Mouse (Mus musculus) left cerebral cortex, postnatal 36 days (tissue): ENCODE data around the gene Sc5d. TPM values are rescaled to one million over a fixed set of nuclear protein-coding genes. Genes with fewer than 3 reads are reported as not detected.

ENCODE experiments used
- DNase-seq, 2 experiments: peaks; one replicate each; pipeline ENCODE4 v3.0.0; 2021 to 2022; ENCODE audit warnings: low spot score in 2 of 2, mixed read lengths in 1 of 2
- intact Hi-C: fragments of 180-260 bp; cut with DNase I; formaldehyde crosslinking; loops from one replicate; pipeline ENCODE4 v1.15.1; 2025
- total RNA-seq, 2 experiments: library from RNA; stranded (reverse); gene quantifications; 2 replicates each; pipeline ENCODE4 v1.2.3; 2021

Sc5d gene
- total RNA-seq: 10 to 100 TPM; 54.7 to 56.5 TPM

DNA sequence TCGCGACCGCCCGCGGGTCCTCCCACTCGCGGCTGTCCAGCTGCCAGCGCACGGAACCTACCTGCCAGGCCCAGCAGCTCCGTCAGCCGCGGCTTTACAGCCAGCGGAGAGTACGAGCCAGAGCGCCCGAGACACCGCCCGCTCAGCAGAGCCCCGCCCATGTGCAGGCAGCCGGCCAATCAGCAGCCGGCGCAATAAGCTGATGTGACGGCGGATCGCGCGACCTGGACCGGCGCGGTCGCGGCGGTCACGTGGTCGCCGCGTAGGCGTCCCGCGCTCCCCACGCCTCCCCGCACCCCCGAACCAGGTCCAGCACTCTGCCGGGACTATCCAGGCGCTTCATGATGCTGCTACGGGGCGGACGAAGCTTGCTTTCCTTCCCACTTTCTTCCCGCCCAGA lies at the start of gene Sc5d:
Gene Sc5d (minus strand): TSS at position 112 of the 400 bp plus-strand sequence.
- intact Hi-C loops: no loop called here
- peak; percentile 92 to 95 for DNase-seq

DNA sequence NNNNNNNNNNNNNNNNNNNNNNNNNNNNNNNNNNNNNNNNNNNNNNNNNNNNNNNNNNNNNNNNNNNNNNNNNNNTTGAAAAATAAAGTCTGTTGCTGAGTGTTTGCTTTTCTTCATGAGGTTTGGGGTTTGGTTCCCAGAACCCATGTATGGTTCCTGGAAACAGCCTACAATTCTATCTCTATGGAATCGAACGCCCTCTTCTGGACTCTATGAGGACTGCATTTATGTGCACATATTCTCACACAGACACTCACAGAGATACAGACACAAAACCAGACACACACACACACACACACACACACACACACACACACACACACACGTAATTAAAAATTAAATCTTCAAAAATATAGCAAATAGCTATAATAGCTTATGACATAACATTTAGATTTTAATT lies 47.3 kb upstream of the Sc5d start:
- intact Hi-C loops: no loop called here
- no peak for DNase-seq

DNA sequence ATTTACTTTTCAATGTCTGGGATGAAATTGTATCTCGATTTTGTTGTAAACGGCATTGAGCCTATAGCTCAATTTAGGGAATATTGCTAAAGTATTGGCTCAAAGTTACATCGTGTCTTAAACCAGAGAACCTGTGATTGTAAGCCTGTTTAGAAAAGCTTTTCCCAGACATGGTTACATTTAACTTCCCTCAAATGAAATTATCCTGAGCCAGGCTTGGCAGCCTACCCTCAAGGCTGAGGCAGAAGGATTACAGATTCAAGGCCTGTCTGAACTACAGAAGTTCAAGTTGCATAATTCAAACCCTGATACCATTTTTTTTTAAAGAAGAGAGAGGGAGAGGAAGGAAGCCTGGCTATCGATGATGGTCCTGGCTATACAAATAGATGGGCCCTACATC lies 39.8 kb upstream of the Sc5d start:
- no peak for DNase-seq
- intact Hi-C loops: no loop called here

DNA sequence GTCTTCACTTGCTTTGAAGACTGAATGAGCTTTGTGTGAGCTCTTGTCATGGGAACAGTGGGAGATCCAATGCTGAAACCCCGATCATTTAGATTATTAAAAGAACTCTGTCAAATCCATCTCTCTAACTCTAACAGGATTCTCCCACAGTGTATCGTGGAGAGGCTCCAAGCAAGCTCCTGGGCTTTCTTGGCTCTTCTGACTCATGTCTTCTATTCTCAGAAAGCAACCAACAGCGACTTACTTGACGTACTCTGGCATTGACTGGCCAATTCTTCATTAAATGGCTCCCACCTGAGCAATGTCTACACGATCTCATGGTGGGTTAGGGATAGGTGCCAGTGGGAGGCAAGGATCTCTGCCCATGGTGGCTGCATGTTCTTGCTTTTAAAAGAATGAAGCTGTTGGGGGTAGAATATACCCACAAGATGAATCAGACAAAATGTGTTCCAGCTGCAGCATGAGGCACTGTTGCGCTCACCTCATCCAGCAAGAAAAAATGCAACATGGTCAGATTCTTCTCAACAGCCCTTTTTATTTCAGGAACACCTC lies 37.1 kb upstream of the Sc5d start:
- intact Hi-C loops: no loop called here
- no peak for DNase-seq

DNA sequence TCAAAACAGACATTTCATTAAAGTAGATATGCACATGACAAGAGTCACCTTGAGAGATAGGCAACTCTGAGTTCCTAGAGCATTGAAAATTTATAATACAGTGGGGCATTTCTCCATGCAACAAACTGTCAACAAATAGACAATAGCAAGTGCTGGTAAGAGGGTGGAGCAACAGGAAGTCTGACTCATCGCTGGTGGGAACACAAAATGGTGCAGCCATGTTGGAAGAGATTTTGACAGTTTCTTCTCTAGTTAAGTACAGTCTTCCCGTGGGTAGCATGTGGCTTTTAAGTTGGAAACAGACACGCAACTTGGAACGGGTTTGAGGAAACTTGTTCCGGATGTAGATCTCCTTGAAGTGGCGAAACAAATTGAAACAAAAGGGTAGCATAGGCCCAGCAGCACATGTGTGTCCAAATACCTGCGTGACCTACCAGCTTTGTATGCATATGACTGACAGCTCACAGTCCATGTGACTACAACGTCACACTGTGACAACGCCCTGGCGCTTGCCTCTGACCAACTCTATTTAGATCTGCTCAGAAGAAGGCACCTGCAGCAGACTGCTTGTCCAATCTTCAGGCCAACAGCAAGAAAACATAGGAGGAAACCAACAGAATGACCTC lies 32.4 kb upstream of the Sc5d start:
- no peak for DNase-seq
- intact Hi-C loops: no loop called here

DNA sequence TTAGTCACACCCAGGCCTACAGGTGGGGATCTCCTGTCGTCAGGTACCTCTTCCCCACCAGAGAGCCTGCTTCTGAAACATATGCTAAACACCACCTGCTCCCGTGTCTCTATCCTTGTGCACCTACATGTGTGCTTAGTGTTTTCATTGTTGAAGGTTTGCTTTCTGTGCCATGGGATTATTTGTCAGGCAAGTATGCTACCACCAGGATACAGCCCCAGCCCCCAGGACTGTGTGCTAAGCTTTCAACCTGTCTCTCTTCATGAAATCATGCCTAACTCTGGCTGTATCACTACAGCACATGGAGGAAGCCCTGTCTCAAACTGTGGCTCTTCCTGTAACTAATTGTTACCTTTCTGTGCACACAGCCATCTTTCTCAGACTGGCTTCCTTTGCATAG lies 30.1 kb upstream of the Sc5d start:
- DNase-seq: no peak

DNA sequence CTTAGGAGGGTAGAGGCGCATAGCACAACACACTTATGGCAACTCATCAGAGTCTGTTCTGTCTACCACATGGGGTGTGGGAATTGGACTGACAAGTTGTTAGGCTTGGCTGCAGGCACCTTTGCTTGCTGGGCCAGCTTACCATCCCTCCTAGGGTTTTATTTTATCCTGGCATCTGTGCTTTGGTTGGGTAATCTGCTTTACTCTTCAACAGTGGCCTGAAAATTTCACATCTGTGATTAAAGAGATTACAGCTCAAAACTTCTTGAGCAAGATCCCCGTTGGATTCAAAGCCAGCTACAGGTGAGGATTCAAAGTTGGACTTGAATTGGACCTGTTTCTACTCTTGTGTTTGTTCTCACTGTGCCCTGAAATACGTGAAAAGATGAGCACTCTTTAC lies 29.5 kb upstream of the Sc5d start:
- intact Hi-C loops: no loop called here
- DNase-seq: no peak

More for the DNA sequence above, 30.1 kb upstream of the Sc5d start:
- intact Hi-C loops: no loop called here

DNA sequence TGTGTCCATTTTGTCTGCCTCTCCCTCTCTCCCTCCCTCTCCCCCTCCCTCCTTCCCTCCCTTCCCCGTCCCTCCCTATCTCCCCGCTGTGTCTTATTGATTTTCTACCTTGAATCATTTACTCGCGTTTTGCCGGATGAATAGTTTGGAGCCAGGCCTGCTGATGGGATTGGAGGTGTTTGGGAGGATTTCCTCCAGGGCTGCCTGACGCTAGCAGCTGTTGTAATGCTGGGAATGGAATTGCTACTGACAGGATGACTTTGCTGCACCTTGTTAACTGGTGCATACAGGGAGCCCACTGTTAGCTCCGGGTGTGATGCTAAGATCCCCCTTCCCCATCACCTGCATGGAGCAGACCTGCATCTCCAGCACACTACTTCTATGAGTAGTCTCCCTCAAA lies 29.0 kb upstream of the Sc5d start:
- intact Hi-C loops: no loop called here
- no peak for DNase-seq

DNA sequence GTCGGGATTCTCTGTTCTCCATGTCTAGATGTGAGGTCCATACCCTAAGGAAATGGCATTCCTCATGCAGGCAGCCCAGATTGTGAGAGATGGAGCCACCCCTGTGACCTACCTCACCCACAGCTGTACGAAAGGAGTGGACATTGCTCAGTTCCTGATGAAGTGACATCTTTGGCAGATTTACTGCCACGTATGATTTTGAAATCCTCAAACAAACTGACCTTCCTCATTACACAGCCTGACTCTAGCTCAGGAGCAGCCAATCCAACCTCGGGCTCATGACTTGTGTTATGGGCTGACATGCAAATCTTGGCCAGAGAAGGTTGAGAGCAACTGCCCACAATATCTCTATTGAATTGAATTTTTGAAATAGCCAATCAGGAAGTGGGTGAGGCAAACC lies 15.6 kb upstream of the Sc5d start:
- intact Hi-C loops: no loop called here
- no peak for DNase-seq

DNA sequence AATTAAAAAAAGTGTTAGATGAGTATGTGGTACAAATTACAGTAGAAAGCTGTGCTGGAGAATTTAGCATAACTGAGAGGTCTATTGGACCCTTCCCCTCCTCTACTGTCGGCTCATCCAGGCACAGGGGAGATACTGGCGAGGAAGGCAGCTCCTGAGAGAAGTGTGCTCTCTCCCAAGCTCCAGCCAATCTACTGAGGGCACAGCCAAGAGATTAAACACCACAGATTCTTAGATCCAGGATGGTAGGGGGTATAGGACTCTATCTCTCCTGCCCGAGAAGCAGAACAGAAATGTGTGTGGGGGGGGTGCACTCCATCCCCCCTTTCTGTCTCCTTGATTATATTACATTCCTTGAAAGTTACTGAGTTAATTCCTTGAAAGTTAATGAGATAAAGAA lies 14.0 kb upstream of the Sc5d start:
- DNase-seq: no peak
- intact Hi-C loops: no loop called here

DNA sequence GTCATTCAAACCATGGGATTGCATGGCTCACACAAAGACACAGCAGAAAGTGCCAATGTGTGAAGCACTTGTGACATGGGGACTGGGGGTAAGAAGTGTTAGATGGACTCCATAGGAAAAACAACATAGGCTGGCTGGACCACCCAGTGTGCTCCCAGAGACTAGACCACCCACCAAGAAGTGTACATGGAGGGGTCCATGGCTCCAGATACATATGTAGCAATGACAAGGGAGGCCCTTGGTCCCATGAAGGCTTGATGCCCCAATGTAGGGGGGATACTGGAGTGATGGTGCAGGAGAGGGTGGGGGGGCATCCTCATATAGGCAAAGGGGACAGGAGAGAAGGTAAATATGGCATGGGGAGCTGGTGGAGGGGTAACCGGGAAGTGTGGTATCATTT lies 13.6 kb upstream of the Sc5d start:
- intact Hi-C loops: no loop called here
- no peak for DNase-seq

DNA sequence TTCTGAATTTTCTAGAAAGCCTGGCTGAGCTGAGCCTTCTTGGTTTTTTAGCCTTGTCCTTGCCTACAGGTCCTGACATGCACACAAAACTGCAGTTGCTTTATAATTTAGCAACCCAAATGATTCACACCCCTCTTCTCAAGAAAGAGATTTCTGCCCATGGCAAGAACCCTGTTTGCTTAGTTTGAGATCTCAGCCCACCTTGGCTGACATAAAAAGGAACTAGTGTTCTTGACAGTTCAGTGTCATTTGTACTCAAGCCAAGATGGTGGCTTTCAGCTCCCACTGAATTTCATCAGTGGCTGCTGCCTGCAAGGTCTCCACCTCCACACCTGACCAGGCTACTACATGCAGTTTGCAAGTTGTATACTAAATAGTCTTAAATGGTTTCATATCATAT lies 13.1 kb upstream of the Sc5d start:
- intact Hi-C loops: no loop called here
- no peak for DNase-seq

DNA sequence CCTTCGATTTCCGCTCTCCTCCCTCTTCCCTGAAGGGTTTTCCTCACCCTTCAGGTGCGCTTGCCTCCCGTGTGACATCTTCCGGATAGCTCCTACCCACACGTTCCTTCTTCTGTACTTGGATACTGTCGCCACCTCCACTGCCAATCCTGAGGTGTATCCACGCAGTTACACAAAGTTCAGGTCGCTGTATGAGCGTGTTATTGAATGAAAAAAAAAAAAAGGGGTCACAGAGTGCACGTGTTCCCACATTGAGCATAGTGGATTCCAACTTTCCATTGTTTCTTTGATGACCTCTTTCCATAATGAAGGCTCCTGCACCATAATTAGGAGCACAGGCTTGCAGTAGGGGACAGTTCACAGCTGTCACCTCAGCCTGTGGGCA lies 11.7 kb upstream of the Sc5d start:
- intact Hi-C loops: loop anchor here (2.0 kb wide), 1 partner anchor 277 kb away; no protein-coding TSS in a partner anchor
- DNase-seq: no peak

DNA sequence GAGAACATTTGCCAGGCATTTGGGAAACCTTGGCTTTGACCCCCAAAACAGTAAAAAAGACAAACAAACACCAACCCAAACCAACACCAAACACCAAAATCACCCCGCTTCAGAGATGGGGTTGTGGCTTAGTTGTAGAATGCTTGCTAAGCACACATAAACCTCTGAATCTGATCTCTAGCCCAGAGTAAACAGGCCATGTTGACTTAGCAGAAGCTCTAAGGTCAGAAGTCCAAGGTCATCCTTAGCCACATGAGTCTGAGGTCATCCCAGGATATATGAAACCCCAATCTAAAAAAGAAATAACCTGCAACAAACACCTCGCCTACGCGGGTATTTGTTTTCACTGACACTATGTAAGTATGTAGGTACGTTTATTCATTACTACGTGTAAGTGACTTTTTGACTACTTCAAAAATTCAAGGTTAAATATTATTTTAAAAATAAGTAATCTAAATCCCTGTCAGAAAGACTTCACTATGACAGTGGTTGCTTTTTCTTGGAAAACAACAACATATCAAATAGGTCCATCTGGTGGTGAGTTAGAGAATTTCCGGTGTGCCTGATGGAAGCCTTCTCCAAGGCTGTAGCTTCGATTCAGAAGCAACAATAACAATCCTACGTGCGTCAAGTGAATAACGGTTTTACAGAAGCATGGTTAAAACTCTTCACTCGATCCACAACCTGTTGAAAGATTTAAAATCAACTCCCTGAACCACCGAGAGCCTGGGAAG lies 11.1 kb upstream of the Sc5d start:
- no peak for DNase-seq
- intact Hi-C loops: loop anchor here (2.0 kb wide), 1 partner anchor 276 kb away; no protein-coding TSS in a partner anchor

DNA sequence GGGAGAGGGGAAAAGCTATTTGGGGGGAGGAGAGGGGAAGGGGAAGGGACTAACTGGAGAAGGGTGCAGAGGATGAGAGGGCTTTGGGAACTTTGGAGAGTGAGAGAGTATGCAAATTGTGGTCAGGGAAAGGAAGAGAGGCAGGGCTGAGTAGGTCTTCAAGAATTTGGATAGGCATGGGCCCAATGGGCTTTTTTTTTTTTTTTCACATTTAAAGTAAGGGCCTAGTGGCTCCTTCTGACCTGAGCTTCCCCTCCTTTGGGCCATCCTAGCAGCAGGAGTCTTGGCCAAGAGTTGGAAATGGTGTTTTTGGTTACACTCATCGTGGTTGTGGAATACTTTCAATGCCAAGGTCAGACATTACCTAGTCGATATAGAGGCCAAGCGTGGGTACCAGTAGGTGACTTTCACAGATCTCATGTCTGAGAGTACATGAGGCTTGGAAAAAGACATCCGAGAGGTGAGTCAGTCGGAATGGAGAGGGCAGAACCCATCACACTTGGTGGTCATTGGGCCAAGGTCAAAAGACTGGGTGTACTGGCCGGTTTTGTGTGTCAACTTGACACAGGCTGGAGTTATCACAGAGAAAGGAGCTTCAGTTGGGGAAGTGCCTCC lies 9.7 kb upstream of the Sc5d start:
- intact Hi-C loops: loop anchor here (2.0 kb wide), 1 partner anchor 275 kb away; no protein-coding TSS in a partner anchor
- no peak for DNase-seq

DNA sequence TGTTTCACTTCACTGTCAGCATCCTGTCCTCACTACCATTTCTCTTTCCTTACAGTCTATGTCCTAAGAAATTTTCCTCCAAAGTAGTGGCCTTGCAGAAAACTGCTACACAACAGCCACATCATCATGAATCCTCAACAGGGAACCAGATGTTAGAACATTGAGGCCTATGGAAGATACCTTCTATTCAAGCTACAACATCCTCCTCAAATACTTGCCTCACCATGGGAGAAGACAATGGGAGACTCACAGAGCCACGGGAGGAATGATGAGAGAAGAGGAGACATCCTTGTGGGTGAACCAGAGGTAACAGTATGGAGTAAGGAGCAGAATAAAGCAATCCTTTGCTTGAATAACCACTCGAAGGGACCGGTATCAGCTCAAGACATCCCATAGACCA lies 9.1 kb upstream of the Sc5d start:
- intact Hi-C loops: no loop called here
- DNase-seq: no peak

DNA sequence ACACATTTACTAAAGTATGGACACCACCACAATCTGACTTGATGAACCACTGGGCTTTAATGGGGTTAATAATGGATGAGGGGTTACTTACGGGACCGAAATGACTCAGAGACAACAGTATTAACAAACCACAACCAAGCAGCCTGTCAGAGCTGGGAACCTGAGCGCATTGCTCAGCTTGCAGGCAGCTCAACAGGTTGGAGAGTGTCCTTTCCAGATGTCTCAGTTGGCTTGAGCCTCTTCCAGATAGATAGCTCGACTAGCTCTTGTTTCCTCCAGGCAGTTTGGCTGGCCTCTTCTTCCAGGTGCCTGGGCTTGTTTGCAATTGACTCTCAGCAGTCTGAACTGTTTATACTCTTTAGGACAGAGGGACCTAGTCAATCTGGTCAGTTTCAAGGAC lies 8.6 kb upstream of the Sc5d start:
- no peak for DNase-seq
- intact Hi-C loops: no loop called here

DNA sequence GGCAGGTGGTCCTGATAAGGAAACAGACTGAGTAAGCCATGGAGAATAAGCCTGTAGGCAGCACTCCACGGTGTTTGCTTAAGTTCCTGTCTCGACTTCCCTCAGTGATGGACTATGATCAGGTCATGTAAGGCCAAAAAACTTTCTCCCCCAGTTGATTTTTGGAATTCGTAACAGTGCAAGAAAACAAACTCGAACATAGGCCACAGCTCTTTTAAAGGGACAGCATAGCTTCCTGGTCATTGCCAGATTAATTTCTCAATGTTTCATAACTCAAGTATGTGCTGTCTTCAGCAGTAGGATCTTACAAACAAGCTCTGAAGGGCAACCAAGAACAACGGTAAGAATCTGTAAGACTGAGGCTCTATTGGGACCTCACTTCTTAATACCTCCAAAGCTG lies 7.4 kb upstream of the Sc5d start:
- DNase-seq: no peak
- intact Hi-C loops: no loop called here

DNA sequence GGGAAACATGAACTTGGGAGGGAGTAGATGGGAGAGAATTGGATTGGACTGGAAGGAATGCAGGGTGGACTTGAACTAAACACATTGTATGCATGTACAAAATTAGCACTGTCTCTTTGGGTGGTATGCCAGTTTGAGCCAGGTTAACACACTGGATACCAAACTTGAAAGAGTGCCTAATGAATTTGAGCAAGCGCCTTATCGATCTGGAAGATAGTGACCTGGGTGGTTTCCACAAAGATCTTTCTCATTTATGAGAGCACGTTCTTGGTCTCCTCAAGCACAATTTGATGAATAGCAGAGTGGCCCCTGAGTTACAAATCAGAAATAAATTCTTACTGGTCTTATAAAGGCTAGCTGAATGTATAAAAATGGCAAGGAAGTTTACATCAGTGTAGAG lies 6.6 kb upstream of the Sc5d start:
- intact Hi-C loops: no loop called here
- DNase-seq: no peak

DNA sequence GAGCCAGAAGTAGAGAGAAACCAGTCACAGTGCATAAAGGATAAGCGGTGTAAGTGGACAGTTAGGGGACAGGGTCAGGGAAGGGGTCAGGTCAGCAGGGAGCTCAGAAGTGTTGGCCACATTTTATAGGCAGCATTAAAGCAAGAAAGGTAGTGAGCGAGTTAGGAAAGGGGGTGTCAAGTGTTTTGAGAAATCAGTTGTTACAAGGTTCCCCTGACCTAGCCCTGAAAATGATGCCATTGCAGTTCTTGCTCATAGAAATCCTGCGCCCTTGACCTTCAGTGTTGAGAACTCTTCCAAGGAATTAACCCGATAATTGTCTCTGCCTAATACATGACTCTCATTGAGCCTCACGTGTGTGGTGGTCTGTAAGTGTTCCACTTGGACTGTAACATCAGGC lies 6.0 kb upstream of the Sc5d start:
- intact Hi-C loops: no loop called here

DNA sequence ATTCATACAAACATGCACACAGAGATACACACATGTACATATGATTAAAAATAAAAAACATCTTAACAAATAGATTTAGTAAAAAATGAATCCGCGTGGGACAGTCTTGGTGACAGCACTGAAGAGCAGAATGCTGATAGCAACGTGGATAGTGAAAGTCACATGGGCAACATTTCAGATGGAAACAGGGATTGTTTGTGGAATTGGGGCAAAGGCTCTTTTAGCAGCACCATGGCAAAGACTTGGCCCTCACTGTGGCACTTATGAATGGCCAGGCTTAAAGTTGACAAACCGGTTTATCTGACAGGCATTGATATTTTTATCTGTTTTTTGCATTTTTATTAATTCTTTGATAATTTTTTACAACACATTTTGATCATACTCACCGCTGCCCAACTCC lies 4.3 kb upstream of the Sc5d start:
- intact Hi-C loops: no loop called here
- no peak for DNase-seq

More for the DNA sequence above, 6.0 kb upstream of the Sc5d start:
- DNase-seq: no peak
